ENCODE assay signal across 26 mouse cellular contexts in the genomic region with DNA sequence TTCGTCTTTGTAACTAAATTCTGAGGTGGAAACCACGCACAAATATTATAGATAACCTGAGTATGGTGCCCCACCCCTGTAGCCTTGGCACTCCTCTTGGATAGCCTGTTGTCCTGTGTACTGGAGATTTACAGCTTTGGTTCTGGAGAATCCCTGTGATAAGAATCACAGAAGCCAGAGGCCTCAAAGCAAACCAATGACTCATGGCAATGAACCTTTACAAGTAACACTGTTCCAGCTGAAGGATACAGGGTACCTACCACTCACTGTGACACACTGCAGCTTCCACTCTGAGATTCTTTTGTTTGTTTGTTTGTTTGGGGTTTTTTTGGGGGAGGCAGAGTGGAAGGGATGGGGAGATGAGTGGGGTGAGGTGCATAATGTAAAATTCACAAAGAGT. TPM values are rescaled to one million over a fixed set of nuclear protein-coding genes. Genes with fewer than 3 reads are reported as not detected.
DNase-seq lines count a peak whose midpoint lies in the region; ATAC-seq and TF ChIP-seq lines count a peak whose summit lies in the region.
"Had no signal": no experiment of that assay in that cellular context is flagged by ENCODE, and none has a peak within 500 bp of the region (broad histone marks: within the 10 kb centered on the region; RNA-seq: fewer than 3 reads in every experiment).

No protein-coding gene starts in this region.

- H3K36me3 ChIP-seq in intestine, embryonic 15.5 days = no peaks in the 10 kb centered on the region
- no peaks in the 10 kb centered on the region for H3K36me3 ChIP-seq in intestine, postnatal 0 days (ENCODE audit: control insufficient read depth, insufficient read depth)
- H3K36me3 ChIP-seq in small intestine, adult 2 months (ENCODE audit: control insufficient read depth, insufficient read depth, low read length) = no peaks in the 10 kb centered on the region
- H3K36me3 ChIP-seq in forebrain, postnatal 0 days (ENCODE audit: insufficient read depth) = no peaks in the 10 kb centered on the region
- H3K36me3 ChIP-seq: embryonic facial prominence, embryonic 10.5 days; embryonic facial prominence, embryonic 12.5 days; forebrain, embryonic 15.5 days; G1E had no signal

- no peak overlapping the region for H3K4me2 ChIP-seq in intestine, embryonic 15.5 days (replicated peaks)
- no peak overlapping the region for H3K4me2 ChIP-seq in intestine, postnatal 0 days (replicated peaks; ENCODE audit: low read depth)
- no peak overlapping the region for H3K4me2 ChIP-seq in forebrain, postnatal 0 days (ENCODE audit: low read depth)
- H3K4me2 ChIP-seq: embryonic facial prominence, embryonic 12.5 days; forebrain, embryonic 13.5 days; forebrain, embryonic 15.5 days had no signal

- no peak overlapping the region for H3K27ac ChIP-seq in intestine, embryonic 15.5 days
- H3K27ac ChIP-seq in intestine, postnatal 0 days (ENCODE audit: low read depth, low read length) = no peak overlapping the region
- H3K27ac ChIP-seq in small intestine, adult 2 months (ENCODE audit: insufficient read depth, low read depth, low read length) = peak overlapping the region; percentile 17; the same call in 1 of the 2 replicates
- H3K27ac ChIP-seq in forebrain, postnatal 0 days (ENCODE audit: low read depth, low read length) = no peak overlapping the region
- H3K27ac ChIP-seq: embryonic facial prominence, embryonic 10.5 days; embryonic facial prominence, embryonic 12.5 days; forebrain, embryonic 13.5 days; forebrain, embryonic 15.5 days had no signal

- H3K27me3 ChIP-seq in intestine, embryonic 15.5 days (replicated peaks) = no peaks in the 10 kb centered on the region
- no peaks in the 10 kb centered on the region for H3K27me3 ChIP-seq in intestine, postnatal 0 days (replicated peaks; ENCODE audit: control insufficient read depth, insufficient read depth, low read length)
- no peaks in the 10 kb centered on the region for H3K27me3 ChIP-seq in small intestine, adult 2 months (ENCODE audit: control insufficient read depth, insufficient read depth, low read length)
- no peaks in the 10 kb centered on the region for H3K27me3 ChIP-seq in forebrain, postnatal 0 days (ENCODE audit: insufficient read depth, low read length)
- H3K27me3 ChIP-seq: CH12.LX; embryonic facial prominence, embryonic 12.5 days; forebrain, embryonic 13.5 days; forebrain, embryonic 15.5 days; Patski had no signal

- no peaks in the 10 kb centered on the region for H3K4me1 ChIP-seq in intestine, embryonic 15.5 days (replicated peaks)
- H3K4me1 ChIP-seq in intestine, postnatal 0 days (replicated peaks; ENCODE audit: control insufficient read depth, insufficient read depth, low read length) = no peaks in the 10 kb centered on the region
- peaks cover 3% of the 10 kb centered on the region; the same call in 1 of the 2 replicates for H3K4me1 ChIP-seq in small intestine, adult 2 months (ENCODE audit: control insufficient read depth, insufficient read depth, insufficient read length, low read length)
- no peaks in the 10 kb centered on the region for H3K4me1 ChIP-seq in forebrain, postnatal 0 days (ENCODE audit: insufficient read depth)
- H3K4me1 ChIP-seq: embryonic facial prominence, embryonic 10.5 days; embryonic facial prominence, embryonic 12.5 days; forebrain, embryonic 13.5 days; forebrain, embryonic 15.5 days had no signal

- H3K4me3 ChIP-seq in intestine, embryonic 15.5 days (replicated peaks) = no peak overlapping the region
- no peak overlapping the region for H3K4me3 ChIP-seq in intestine, postnatal 0 days (ENCODE audit: low read depth, low read length)
- no peak overlapping the region for H3K4me3 ChIP-seq in small intestine, adult 2 months (ENCODE audit: low read depth, low read length)
- no peak overlapping the region for H3K4me3 ChIP-seq in forebrain, postnatal 0 days (ENCODE audit: low read depth, low read length)
- H3K4me3 ChIP-seq: embryonic facial prominence, embryonic 10.5 days; embryonic facial prominence, embryonic 12.5 days; forebrain, embryonic 13.5 days; forebrain, embryonic 15.5 days had no signal

- no peaks in the 10 kb centered on the region for H3K9me3 ChIP-seq in intestine, embryonic 15.5 days
- H3K9me3 ChIP-seq in intestine, postnatal 0 days (ENCODE audit: control insufficient read depth) = no peaks in the 10 kb centered on the region
- H3K9me3 ChIP-seq in forebrain, postnatal 0 days (ENCODE audit: low read length) = no peaks in the 10 kb centered on the region
- H3K9me3 ChIP-seq: embryonic facial prominence, embryonic 10.5 days; embryonic facial prominence, embryonic 12.5 days; forebrain, embryonic 13.5 days; forebrain, embryonic 15.5 days; G1E had no signal

- peak; percentile 54 for DNase-seq in 3T3-L1 (ENCODE audit: low read depth, low spot score)
- DNase-seq in gastrocnemius, adult 8-10 months (ENCODE audit: low spot score in 2 of 2) = no peak
- DNase-seq in forebrain, postnatal 0 days = no peak
- DNase-seq in embryo, embryonic 10 days (ENCODE audit: low spot score) = no peak
- DNase-seq: adrenal gland, adult 2 months; adrenal gland, postnatal 10 days; adrenal gland, postnatal 25 days; B cell, adult 2 months; cerebellum, adult 11 months; cerebellum, adult 18-20 months; cerebellum, adult 8-10 months; cerebellum, adult 9-11 months; cerebellum, postnatal 14 days; cerebellum, postnatal 36 days had no signal

- 70% methylated on average over 2 of the region's 2 CpGs for WGBS in intestine, embryonic 15.5 days
- WGBS in intestine, postnatal 0 days = 52% methylated on average over 2 of the region's 2 CpGs
- WGBS in small intestine, adult 2 months = 44% methylated on average over 2 of the region's 2 CpGs
- 93% methylated on average over 2 of the region's 2 CpGs for WGBS in forebrain, postnatal 0 days

- H3K9ac ChIP-seq in intestine, embryonic 15.5 days = no peak overlapping the region
- H3K9ac ChIP-seq in intestine, postnatal 0 days (ENCODE audit: low read depth, low read length) = no peak overlapping the region
- H3K9ac ChIP-seq in forebrain, postnatal 0 days = no peak overlapping the region
- H3K9ac ChIP-seq: embryonic facial prominence, embryonic 12.5 days; forebrain, embryonic 13.5 days; forebrain, embryonic 15.5 days had no signal

- TF ChIP-seq CTCF in intestine, postnatal 0 days (IDR thresholded peaks at IDR 0.05; ENCODE audit: low read depth) = no peak
- no peak for TF ChIP-seq CTCF in small intestine, adult 2 months (IDR thresholded peaks at IDR 0.05; ENCODE audit: extremely low read depth, insufficient read length, insufficient replicate concordance, low read depth, low read length)
- TF ChIP-seq CTCF in forebrain, postnatal 0 days (IDR thresholded peaks at IDR 0.05; ENCODE audit: low read depth) = no peak

- no peak for TF ChIP-seq POLR2A in small intestine, adult 2 months (IDR thresholded peaks at IDR 0.05; ENCODE audit: low read depth, low read length)

- ATAC-seq in intestine, embryonic 15.5 days = peak; percentile 39
- 0 out of 2 replicates have a peak, but pooled peaks have one; percentile 45 for ATAC-seq in intestine, postnatal 0 days
- ATAC-seq in forebrain, postnatal 0 days = no peak
- ATAC-seq: activated CD4-positive, CD25-positive, alpha-beta regulatory T cell, adult 4 months; CD4-positive, CD25-positive, alpha-beta regulatory T cell, adult 4 months; forebrain, embryonic 13.5 days; forebrain, embryonic 15.5 days; Patski had no signal

RNA-seq across cellular contexts. Expression of gene Sptssa, which starts 34.4 kb away (rescaled TPM):
- 218 and 233 TPM in 2 replicates for polyA plus RNA-seq in intestine, embryonic 15.5 days (2015; fragmentation: Nextera tagmentation; extraction: Ambion mirVana)
- 168 and 172 TPM in 2 replicates for polyA plus RNA-seq in intestine, postnatal 0 days (2015; fragmentation: Nextera tagmentation; extraction: Ambion mirVana)
- polyA plus RNA-seq in small intestine, adult 2 months (2012; rRNA removed) = 60.7 and 101 TPM in 2 replicates
- 10 to 100 TPM; 16.3 to 23.9 (median 19.2) TPM for total RNA-seq in gastrocnemius, adult 8-10 months (2022)
- total RNA-seq in forebrain, postnatal 0 days (2014; rRNA removed) = 70.6 and 78.6 TPM in 2 replicates
- polyA plus RNA-seq in forebrain, postnatal 0 days (2015; fragmentation: Nextera tagmentation; extraction: Ambion mirVana) = 206 TPM in 2 replicates
